Mouse (Mus musculus) heart, adult 2 months (tissue): ENCODE data around the gene Samhd1. TPM values are rescaled to one million over a fixed set of nuclear protein-coding genes. Genes with fewer than 3 reads are reported as not detected.
A peak's percentile ranks its signal among the peaks of the same experiment; 100 is the strongest.

Source experiments
- DNase-seq, 2 experiments: peaks; one replicate each; pipeline ENCODE4 v3.0.0; 2021
- H3K27ac ChIP-seq: fragments of 200-600 bp; 2 replicates; pipeline ENCODE4 v1.8.1; 2022
- H3K27me3 ChIP-seq: fragments of 200-500 bp; 2 replicates; pipeline ENCODE4 v1.6.1; 2012; ENCODE audit warnings: mild to moderate bottlenecking, low read length, inconsistent platforms, mixed read lengths; ENCODE audit not compliant: control insufficient read depth, insufficient read depth
- H3K36me3 ChIP-seq: fragments of 200-500 bp; 2 replicates; pipeline ENCODE4 v1.6.1; 2012; ENCODE audit warnings: low read length, inconsistent platforms; ENCODE audit not compliant: control insufficient read depth, insufficient read depth
- H3K4me1 ChIP-seq: fragments of 200-500 bp; 2 replicates; pipeline ENCODE4 v1.6.1; 2011; ENCODE audit warnings: low read length; ENCODE audit not compliant: control insufficient read depth, insufficient read depth
- H3K4me3 ChIP-seq: fragments of 200-600 bp; 2 replicates; pipeline ENCODE4 v1.8.1; 2022
- H3K79me2 ChIP-seq: fragments of 200-500 bp; replicated peaks from 2 replicates; pipeline ENCODE4 v1.6.1; 2012; ENCODE audit warnings: mild to moderate bottlenecking, inconsistent platforms, low read length, moderate library complexity, mixed read lengths; ENCODE audit not compliant: control insufficient read depth, insufficient read depth
- H3K9ac ChIP-seq: fragments of 200-500 bp; 2 replicates; pipeline ENCODE4 v1.6.1; 2012; ENCODE audit warnings: low read depth, mild to moderate bottlenecking, control low read depth, inconsistent platforms, low read length, mixed read lengths
- CTCF ChIP-seq: fragments of 200-600 bp; IDR thresholded peaks from 2 replicates; pipeline ENCODE4 v1.8.1; 2022; ENCODE audit warnings: antibody characterized with exemption, mild to moderate bottlenecking, moderate library complexity
- EP300 ChIP-seq: fragments of 200-500 bp; IDR thresholded peaks from 2 replicates; pipeline ENCODE4 v1.6.1; 2011; ENCODE audit warnings: low read depth, low read length, control low read depth; ENCODE audit not compliant: insufficient read depth
- POLR2A ChIP-seq: fragments of 200-500 bp; IDR thresholded peaks from 2 replicates; pipeline ENCODE4 v1.6.1; 2011; ENCODE audit warnings: mild to moderate bottlenecking, low read depth, low read length, control low read depth; ENCODE audit not compliant: insufficient read depth
- WGBS: fragments of 180-500 bp; shearing (Covaris S2); methylation state at CpG from one replicate; pipeline ENCODE4 v1.1.7; 2018; 5-methylcytosine and 5-hydroxymethylcytosine counted together
- intact Hi-C: fragments of 180-260 bp; cut with DNase I; formaldehyde crosslinking; loops from one replicate; pipeline ENCODE4 v1.15.1; 2025
- polyA plus RNA-seq: library from polyadenylated mRNA; depleted of rRNA; stranded (reverse); fragments of >200 nt; gene quantifications from 2 replicates; pipeline ENCODE4 v1.2.3, GENCODE M21; 2012
- total RNA-seq, 2 experiments: library from RNA; stranded (reverse); gene quantifications; 2 replicates each; pipeline ENCODE4 v1.2.3; 2021

The Samhd1 gene
- total and polyA plus RNA-seq, 3 experiments, result 19.8 to 23.8 (median 22.7) TPM

DNA sequence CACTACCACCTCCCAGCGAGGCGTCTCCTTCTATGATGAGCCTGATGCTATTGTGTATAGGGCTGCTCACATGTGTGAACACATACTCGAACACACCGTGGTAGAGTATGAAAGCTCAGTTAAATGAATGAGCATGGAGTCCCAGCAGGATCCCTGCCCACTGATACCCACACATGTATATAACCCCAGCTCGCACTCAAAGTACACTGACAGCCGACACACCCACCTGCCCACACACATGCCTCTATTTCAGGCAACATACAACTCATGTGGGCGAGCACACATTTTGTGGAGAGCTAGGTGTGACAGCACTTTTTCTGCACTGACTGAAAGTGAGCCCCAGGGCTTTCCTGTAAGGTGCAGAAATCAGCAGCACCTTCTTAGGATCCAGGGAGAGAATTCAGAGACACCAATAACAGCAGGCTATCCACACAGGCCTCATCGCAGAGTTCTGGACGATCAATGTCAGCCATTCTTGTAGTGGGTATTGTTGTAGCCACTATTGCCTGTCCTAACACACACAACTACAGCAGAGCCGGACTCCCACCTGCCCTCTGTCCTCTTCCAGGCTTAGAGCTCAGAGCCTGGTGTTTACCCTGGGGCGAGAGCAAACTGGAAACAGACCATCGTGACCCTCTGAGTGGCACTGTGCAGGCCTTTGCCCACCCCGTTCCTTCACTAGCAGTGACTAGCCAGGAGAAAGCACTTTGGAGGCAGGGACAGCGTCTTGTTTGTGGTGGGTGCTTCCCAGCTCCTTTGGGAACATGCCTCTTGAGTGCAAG lies 47.3 kb downstream of the Samhd1 start:
- H3K4me3 ChIP-seq, result no peak overlapping the region
- intact Hi-C loops, result no loop called here
- H3K79me2 ChIP-seq, result no peaks in the 10 kb centered on the region
- no peak overlapping the region for H3K9ac ChIP-seq
- H3K27me3 ChIP-seq, result no peaks in the 10 kb centered on the region
- no peaks in the 10 kb centered on the region for H3K4me1 ChIP-seq
- no peak overlapping the region for H3K27ac ChIP-seq
- 89% methylated on average over 14 of the region's 14 CpGs for WGBS
- H3K36me3 ChIP-seq, result no peaks in the 10 kb centered on the region
- DNase-seq, result no peak
- no peak for TF ChIP-seq EP300
- TF ChIP-seq POLR2A, result no peak
- no peak for TF ChIP-seq CTCF

GRCm38 (mm10) chr2:157086796-157087195 lies 48.3 kb downstream of the Samhd1 start, which contains the start of gene Tldc2:
TSS of gene Tldc2 (plus strand) at chr2:157087055.
- Histone ChIP-seq H3K4me1 (no peaks in the 10 kb centered on the region; the same call in 1 of the 2 replicates), H3K4me3 (no peak within 1 kb of the TSS), H3K36me3 (no peaks in the 10 kb centered on the region), H3K79me2 (no peaks in the 10 kb centered on the region), H3K27ac (no peak within 1 kb of the TSS), H3K9ac (no peak within 1 kb of the TSS), H3K27me3 (no peaks in the 10 kb centered on the region)
- intact Hi-C loops, result no loop called here
- TF ChIP-seq POLR2A (no peak), CTCF (no peak), EP300 (no peak)
- DNase-seq, result no peak
- 90% methylated on average over 8 of the region's 8 CpGs for WGBS

DNA sequence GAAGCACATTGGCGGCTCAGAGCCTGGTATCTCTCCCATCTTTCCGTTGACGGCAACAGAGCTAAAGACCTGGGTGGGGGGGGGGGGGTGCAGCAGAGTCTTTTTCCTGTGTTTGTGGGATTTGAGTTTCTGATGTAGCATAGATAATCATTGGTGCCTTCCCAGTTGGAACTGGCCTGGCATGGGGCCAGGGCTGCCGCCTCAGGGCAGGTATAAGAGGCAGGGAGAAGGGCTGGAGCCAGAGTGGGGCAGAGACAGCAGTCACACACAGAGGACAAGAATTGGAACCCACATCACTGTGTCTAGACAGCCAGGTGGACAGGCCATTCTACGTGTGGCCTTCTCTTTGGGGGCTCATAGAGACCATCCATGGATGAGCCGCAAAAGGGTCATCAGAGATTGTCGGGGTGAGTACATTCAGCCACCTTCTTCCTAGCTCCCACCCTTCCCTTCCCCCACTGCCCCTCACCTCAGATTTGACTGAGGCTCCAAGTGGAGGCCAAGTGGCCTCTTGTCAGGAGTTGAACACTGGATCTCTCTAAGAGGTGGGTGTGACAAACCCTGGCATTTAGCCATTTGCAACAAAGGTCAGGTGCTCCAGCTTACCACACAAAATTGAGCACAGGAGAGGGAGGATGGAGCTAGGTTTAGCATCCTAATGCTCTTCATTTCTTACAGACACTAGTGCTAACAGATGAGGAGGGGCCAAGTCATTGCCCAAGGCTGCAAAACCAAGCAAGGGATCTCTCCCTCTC lies 50.1 kb downstream of the Samhd1 start:
- no peaks in the 10 kb centered on the region for H3K27me3 ChIP-seq
- WGBS, result 81% methylated on average over 7 of the region's 7 CpGs
- H3K36me3 ChIP-seq, result no peaks in the 10 kb centered on the region
- H3K27ac ChIP-seq, result no peak overlapping the region
- no peak overlapping the region for H3K9ac ChIP-seq
- H3K4me3 ChIP-seq, result no peak overlapping the region
- TF ChIP-seq CTCF (no peak), POLR2A (no peak), EP300 (no peak)
- intact Hi-C loops, result no loop called here
- no peaks in the 10 kb centered on the region; the same call in 1 of the 2 replicates for H3K4me1 ChIP-seq
- H3K79me2 ChIP-seq, result no peaks in the 10 kb centered on the region
- DNase-seq, result no peak

GRCm38 (mm10) chr2:157081960-157082359 lies 53.1 kb downstream of the Samhd1 start:
- Histone ChIP-seq H3K36me3 (no peaks in the 10 kb centered on the region), H3K9ac (no peak overlapping the region), H3K4me3 (no peak overlapping the region), H3K27ac (peak overlapping the region; percentile 47), H3K79me2 (no peaks in the 10 kb centered on the region), H3K27me3 (no peaks in the 10 kb centered on the region), H3K4me1 (peaks cover 4% of the 10 kb centered on the region)
- no peak for TF ChIP-seq EP300
- no peak for TF ChIP-seq CTCF
- no peak for TF ChIP-seq POLR2A
- 23% methylated on average over 7 of the region's 7 CpGs for WGBS
- intact Hi-C loops, result no loop called here
- no peak for DNase-seq

DNA sequence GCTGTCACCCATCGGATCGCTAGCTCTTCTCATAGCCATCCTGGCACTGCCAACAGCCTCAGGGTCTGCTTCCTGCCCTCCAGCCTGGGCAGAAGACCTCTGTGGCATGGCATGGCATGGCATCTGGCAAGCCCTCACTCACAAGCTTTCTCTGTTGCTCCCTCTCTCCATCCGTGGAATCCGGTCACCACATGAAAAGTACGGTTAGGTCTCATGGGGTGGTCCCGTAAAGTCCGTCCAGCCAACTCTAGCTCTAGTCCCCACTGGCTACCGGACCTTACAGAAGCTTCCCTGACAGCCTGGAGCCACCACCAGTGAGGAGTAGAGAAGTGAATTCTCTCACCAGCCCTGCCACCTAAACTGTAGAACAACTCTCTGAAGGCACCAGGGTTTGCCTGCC lies 53.7 kb downstream of the Samhd1 start:
- Histone ChIP-seq H3K27ac (peak overlapping the region; percentile 47), H3K36me3 (peaks cover 2% of the 10 kb centered on the region; the same call in 1 of the 2 replicates), H3K4me3 (no peak overlapping the region), H3K4me1 (peaks cover 7% of the 10 kb centered on the region), H3K27me3 (no peaks in the 10 kb centered on the region), H3K9ac (no peak overlapping the region), H3K79me2 (no peaks in the 10 kb centered on the region)
- DNase-seq, result no peak
- TF ChIP-seq EP300, result no peak
- intact Hi-C loops, result no loop called here
- 84% methylated on average over 8 of the region's 8 CpGs for whole genome bisulfite sequencing

DNA sequence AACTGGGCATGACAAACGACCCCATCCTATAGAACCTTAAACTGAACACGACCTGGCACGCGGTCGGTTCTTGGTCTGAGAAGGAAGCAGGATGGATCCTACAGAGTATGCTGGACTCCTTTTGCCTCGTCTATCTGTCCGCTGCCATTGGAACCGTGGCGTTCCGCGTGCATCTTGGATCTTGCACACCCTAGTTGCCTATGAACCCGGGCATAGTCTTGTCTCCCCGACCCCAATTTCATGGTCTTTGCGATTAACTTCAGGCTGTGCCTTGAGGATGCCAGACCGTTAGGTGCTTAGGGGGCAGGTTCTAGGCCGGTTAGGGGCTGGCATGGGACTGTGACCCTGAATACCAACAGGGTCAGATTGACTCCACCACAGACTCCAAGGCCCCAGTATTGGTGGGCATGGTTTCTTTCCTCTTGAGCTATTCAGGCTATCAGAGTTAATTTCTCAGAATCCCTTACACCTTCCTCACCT lies 55.3 kb downstream of the Samhd1 start:
- Histone ChIP-seq H3K36me3 (peaks cover 3% of the 10 kb centered on the region; the same call in 1 of the 2 replicates), H3K4me3 (peak overlapping the region; percentile 66), H3K4me1 (peaks cover 17% of the 10 kb centered on the region), H3K27ac (peak overlapping the region; percentile 76), H3K27me3 (no peaks in the 10 kb centered on the region), H3K9ac (peak overlapping the region; percentile 45), H3K79me2 (no peaks in the 10 kb centered on the region)
- TF ChIP-seq EP300, result no peak
- 25% methylated on average over 16 of the region's 16 CpGs for WGBS
- no peak for DNase-seq
- intact Hi-C loops, result loop anchor here (1.0 to 5.0 kb wide), 4 partner anchors 25 to 357 kb away; no protein-coding TSS in a partner anchor
